In genomic region chr10:42342714-42343113, GRCm38 (mm10) we compare ENCODE assay signal across 34 mouse cellular contexts.
"Had no signal": no experiment of that assay in that cellular context is flagged by ENCODE, and none has a peak within 500 bp of the region (broad histone marks: within the 10 kb centered on the region; RNA-seq: fewer than 3 reads in every experiment).

No protein-coding gene starts in this region.

- H3K27ac ChIP-seq: heart, adult 2 months; heart, embryonic 10.5 days; heart, embryonic 13.5 days; heart, embryonic 15.5 days; hindbrain, embryonic 10.5 days; hindbrain, embryonic 12.5 days; hindbrain, embryonic 13.5 days; hindbrain, embryonic 14.5 days; hindbrain, embryonic 15.5 days; hindbrain, postnatal 0 days; kidney, embryonic 15.5 days; kidney, postnatal 0 days; layer of hippocampus, adult 2 months had no signal

- H3K4me3 ChIP-seq: heart, adult 2 months; heart, embryonic 10.5 days; heart, embryonic 12.5 days; heart, embryonic 13.5 days; heart, embryonic 15.5 days; hindbrain, embryonic 10.5 days; hindbrain, embryonic 12.5 days; hindbrain, embryonic 13.5 days; hindbrain, embryonic 15.5 days; kidney, embryonic 15.5 days; layer of hippocampus, adult 2 months had no signal

- H3K9me3 ChIP-seq: heart, embryonic 10.5 days; heart, embryonic 12.5 days; heart, embryonic 13.5 days; heart, embryonic 15.5 days; hindbrain, embryonic 12.5 days; hindbrain, embryonic 13.5 days; hindbrain, embryonic 15.5 days; kidney, embryonic 15.5 days had no signal

- H3K4me2 ChIP-seq: heart, embryonic 11.5 days; heart, embryonic 12.5 days; heart, embryonic 13.5 days; heart, embryonic 15.5 days; hindbrain, embryonic 12.5 days; hindbrain, embryonic 13.5 days; hindbrain, embryonic 14.5 days; hindbrain, embryonic 15.5 days; kidney, embryonic 15.5 days had no signal

- DNase-seq: heart, adult 18-20 months; heart, adult 2 months; heart, postnatal 10 days; heart, postnatal 14 days; heart, postnatal 36 days; heart, postnatal 4 days; kidney, adult 11 months; kidney, adult 18-20 months; kidney, adult 2 months; kidney, adult 8-10 months; kidney, adult 9 months; kidney, postnatal 10 days; kidney, postnatal 14 days; kidney, postnatal 25 days; kidney, postnatal 36 days; kidney, postnatal 4 days; layer of hippocampus, adult 9-11 months; layer of hippocampus, postnatal 36 days had no signal

- H3K27me3 ChIP-seq: heart, embryonic 12.5 days; heart, embryonic 13.5 days; heart, embryonic 15.5 days; hindbrain, embryonic 15.5 days; kidney, embryonic 15.5 days had no signal

- H3K9ac ChIP-seq: heart, embryonic 12.5 days; heart, embryonic 13.5 days; heart, embryonic 15.5 days; hindbrain, embryonic 12.5 days; hindbrain, embryonic 13.5 days; hindbrain, embryonic 14.5 days; hindbrain, embryonic 15.5 days; kidney, embryonic 15.5 days had no signal

- ATAC-seq: hindbrain, embryonic 16.5 days; hindbrain, postnatal 0 days; inflammation-experienced regulatory T-cells, adult 6 months had no signal

- H3K36me3 ChIP-seq: hindbrain, embryonic 10.5 days; hindbrain, embryonic 12.5 days; hindbrain, embryonic 13.5 days; hindbrain, embryonic 15.5 days; kidney, embryonic 15.5 days had no signal
